Mouse (Mus musculus): ENCODE results near the gene Naa15.
"Not testable (repeated sequence)": the region's sequence is repeated elsewhere in the genome, so short reads cannot be mapped to it uniquely, and the experiment has no call there.

The Naa15 gene

DNA sequence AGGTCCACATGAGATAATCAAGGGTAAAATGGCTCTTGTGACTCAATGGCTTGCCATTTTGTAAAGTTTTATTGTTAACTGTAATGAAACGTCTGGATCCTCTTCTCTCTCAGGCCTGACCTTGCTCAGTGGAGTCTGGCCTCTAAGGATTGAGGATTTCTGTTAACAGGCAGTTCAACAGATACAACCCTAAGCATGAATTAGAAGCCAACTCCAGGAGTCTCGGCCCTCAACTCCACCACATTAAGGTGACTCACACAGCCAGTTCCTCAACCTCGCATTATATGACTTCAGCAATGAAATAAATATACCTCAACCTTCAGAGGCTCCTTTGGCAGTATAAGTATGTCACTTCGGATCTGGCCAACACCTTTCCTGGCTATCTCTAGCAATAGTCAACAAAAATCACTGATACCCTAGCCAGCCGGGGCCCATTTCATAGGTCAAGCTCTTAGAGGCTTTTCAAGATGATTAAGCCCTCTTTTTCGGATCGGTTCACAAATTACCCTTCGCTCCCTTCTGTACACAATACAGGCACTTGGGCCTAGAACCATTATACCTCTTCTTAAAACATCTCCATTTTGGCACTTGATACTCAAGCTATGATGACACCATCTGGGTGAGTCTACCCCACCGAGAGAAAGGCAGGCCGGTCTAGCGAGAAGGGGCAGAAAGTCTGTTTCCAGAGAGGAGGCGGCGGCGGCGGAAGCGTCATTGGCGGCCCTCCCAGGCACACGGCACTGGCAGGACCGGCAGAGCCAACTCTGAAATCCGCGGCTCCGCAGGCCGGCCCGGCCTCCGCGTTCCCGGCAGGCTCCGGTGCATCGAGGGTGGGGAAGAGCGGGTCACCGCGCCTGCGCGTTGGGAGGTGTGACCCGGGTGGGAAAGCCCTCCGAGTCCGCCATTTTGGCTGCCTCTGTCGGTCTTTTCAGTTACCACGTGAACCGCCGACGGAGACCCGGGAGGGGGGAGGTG is at the start of gene Naa15:
Gene Naa15, plus strand, starts transcription at position 51 of the 975 bp plus-strand sequence.
- DNase-seq (ENCODE audit: low spot score), result peak; percentile 95

DNA sequence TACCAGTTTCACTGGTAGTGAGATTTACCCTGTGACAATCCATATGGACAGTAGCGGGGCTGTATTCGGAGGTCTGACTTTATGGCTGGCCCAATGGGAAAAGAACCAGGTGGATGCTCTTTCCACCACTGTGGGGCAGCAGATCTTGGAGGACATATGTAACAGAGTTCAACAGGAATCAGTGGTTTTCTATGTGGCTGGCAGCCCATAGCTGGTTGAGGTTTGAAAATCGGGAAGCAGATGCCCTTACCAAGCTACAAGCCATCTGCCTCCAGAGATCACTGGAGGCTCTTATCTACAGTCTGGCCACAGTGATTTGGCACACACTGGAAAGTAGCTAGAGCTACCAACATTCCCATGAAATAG is 49.4 kb upstream of the Naa15 start:
- no peak for DNase-seq (ENCODE audit: low spot score)

DNA sequence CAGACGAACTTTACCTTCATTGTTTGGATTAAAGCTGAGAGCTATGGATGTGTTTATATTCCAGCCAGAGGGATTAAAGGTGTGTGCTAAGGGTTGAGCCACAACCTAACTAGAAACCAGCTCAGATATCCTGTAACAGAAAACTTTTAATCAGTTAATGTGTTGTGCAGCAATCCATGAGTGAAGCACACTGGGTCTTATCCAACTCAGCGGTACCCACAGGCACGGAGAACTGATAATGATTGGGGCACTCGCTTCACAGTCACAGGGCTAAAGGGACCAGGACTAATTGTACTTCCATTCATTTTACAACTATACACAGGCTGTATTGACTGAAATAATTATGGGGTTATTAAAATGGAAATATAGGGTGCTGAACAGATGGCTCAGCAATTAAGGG is 48.0 kb upstream of the Naa15 start:
- no peak for DNase-seq (ENCODE audit: low spot score)

DNA sequence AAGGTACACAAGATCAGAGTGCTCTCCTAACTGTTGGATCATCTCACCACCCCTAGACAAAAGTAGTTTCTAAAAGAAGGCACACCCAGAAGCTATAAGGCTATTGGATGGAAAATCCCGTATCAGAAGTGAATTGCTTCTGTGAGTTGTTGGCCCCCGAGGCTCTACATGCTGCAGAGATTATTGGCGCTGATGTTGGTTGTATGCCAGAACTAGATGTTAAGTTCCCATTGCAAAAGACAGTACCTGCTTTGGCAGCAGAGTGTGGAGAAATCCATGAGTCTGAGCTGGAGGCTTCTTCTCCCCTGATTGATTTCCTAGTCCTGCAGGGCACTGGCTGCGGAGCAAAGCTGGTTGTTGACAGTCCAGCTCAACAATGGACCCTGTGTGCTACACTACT is 46.9 kb upstream of the Naa15 start:
- no peak for DNase-seq (ENCODE audit: low spot score)

DNA sequence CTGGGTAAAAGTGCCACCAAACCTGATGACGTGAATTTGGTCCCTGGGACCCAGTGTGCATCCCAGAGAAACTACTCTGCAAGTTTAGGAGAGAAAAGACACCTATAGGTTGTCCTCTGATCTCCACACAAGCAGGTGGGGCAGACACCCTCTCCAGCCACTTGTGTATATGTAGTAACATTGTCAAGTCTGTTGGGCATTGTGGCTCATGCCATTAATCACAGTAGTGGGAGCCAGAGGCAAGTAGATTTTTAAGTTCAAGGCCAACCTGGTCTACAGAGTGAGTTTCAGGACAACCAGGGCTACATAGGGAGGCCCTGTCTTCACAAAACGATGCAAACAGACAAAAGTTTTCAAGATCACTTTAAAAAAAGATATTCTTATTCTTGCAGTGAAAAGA is 43.1 kb upstream of the Naa15 start:
- DNase-seq (ENCODE audit: low spot score), result no peak

DNA sequence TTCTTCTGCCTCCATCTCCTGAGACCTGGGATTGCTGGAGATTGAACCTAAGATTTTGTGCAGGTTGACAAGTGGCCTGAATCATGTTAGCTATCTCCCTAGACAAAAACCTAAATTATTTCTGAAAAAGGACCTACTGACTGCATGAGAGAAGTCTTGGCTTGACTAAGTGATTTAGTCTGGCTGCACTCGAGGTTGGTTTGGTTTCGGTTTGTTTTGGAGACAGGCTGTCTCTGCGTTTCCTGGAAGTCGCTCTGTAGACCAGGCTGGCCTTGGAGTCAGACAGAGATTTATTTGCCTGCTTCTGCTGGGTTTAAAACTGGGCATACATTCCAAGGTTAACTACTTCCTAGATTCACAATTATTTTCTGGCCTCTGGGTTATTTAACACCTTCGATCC is 42.1 kb upstream of the Naa15 start:
- no peak for DNase-seq (ENCODE audit: low spot score)

DNA sequence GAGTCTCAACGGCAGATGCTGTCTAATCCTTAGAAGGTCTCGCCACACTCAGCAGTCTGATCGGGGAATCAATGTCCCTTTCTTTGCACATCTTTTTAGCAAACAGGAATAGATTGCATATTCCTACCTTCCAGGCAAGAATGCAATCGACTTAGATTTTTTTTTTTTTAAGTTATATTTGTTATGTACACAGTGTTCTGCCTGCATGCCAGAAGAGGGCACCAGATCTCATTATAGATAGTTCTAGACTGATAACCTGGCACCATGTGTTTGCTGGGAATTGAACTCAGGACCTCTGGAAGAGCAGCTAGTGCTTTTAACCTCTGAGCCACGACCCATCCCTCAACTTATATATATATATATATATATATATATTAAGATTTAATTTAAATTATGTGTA is 41.4 kb upstream of the Naa15 start:
- DNase-seq (ENCODE audit: low spot score), result no peak

DNA sequence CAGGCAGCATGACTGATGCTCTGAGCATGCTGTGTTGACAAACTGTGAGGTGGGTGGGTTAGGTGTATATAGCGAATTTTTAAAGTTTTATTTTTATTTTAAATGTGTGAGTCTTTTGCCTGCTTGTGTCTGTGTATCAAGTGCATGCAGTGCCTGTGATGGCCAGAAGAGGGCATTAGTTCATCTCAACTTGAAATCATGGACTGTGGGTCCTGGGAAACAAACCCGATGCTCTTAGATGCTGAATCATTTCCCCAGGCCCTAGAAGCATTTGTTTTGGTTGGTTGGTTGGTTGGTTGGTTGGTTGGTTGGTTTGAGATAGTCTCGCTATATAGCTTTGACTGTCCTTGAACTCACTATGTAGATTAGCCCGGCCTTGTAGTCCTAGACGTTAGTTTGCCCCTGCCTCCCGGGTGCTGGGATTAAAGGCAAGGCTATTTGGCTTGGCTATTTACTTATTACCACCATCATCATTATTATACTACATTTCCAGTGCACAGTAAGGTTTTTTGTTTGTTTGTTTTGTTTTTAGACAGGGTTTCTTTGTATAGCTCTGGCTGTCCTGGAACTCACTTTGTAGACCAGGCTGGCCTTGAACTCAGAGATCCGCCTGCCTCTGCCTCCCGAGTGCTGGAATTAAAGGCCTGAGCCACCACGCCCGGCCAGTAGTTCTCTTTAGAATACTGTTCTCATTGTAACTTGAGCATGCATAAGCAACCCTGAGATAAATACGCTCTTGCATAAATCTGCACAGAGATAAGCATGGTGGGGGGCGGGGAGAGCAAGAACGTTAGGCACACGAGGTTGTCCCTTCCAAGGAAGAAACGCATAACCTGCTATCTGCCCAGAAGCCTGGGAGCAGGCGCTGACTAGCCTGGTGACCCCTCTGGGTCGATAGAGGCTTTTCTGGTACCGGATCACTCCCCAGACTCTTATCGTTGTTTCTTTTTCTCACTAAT is 39.4 kb upstream of the Naa15 start:
- peak; percentile 62 for DNase-seq (ENCODE audit: low spot score)

DNA sequence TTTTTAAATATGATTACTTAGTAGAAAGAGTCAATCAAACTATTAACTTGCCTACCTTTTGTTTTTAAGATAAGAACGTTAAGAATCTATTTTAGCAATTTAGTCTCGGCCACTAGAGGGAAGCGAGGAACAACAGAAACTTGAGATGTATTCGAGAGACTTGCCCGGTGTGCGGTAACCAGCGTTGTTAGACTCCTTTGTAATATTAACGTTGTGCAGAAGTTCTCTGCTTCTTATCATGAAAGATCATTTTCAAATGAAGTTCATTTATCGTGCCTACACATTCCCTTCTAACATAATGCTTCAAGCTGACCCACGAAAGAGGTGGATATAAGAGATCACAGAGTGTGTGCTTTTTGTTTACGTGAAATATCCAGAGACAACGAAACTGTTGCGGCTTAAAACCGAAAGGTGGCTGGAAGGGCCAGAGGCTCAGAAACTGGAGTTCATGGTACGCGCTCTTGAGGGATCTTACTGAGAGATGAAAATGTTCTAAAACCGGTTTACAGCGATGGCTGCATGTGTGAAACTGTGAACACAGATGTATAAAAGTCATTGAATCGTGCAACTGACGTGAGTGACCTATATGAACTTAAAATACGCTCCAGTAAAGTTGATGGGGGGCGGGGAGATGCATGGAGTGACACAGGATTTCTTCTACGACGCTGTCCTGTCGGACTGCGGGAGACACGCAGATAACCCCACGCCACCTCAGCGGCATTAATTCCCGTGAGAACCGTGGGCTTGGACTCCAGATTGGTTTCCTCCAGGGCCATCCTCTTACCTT is 36.9 kb upstream of the Naa15 start:
- DNase-seq (ENCODE audit: low spot score), result peak; percentile 39

DNA sequence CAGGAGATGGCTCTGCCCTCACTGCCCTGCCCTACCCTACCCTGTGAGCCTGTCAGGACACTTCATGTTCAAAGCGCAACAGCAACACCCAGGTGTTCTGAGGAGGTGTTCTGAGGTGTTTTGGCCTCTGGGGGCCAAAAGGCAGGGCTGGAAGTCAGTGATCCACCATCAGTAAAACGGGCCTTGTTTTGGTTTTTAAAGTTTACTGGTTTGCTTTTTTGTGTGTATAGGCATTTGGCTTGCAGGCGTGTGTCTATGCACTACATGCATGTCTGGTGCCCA is 36.3 kb upstream of the Naa15 start:
- DNase-seq (ENCODE audit: low spot score), result no peak

DNA sequence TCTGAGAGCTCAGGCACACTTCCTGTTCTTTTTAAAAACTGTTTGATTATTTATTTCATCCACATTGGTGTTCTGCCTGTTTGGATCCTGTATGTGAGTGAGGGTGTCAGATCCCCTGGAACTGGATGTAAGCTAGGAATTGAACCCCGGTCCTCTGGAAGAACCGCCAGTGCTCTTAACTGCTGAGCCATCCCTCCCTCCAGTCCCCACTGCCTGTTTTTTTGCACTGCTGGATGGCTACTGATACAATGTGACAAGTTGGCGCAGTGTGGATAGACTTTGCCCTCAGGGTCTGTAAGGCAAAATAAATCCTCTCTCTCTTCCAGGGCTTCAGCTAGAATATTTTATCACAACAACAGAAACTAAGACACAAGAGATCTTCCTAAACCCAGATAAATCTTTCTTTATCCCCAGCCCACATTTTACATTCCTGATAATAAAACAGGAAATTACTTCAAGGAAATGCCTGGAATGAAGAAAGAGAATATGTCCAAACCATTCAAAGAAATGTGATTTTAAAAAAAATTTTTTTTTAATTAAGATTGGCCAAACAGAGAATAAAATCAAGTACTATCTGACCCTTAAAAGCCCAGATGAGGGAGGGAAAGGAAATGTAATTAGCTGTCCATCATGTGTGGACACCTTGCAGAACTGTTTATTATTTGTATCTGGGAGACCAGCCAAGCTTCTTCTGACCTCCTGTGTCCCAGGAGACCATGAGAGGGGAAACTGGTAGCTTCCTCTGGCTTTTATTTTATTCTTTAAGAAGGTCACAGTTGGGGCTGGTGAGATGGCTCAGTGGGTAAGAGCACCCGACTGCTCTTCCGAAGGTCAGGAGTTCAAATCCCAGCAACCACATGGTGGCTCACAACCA is 34.9 kb upstream of the Naa15 start:
- no peak for DNase-seq (ENCODE audit: low spot score)

DNA sequence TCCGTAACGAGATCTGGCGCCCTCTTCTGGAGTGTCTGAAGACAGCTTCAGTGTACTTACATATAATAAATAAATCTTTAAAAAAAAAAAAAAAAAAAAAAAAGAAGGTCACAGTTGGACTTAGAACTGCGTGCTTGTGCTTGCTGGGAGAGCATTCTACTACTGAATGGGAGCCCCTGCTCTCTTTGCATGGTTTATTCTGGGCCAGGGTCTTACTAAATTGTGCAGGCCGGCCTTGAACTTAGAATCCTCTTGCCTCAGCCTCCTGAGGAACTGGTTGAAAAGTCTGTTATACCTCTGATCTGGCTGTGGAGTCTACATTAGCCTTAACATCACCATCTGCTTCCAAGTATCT is 34.3 kb upstream of the Naa15 start:
- no peak for DNase-seq (ENCODE audit: low spot score)

DNA sequence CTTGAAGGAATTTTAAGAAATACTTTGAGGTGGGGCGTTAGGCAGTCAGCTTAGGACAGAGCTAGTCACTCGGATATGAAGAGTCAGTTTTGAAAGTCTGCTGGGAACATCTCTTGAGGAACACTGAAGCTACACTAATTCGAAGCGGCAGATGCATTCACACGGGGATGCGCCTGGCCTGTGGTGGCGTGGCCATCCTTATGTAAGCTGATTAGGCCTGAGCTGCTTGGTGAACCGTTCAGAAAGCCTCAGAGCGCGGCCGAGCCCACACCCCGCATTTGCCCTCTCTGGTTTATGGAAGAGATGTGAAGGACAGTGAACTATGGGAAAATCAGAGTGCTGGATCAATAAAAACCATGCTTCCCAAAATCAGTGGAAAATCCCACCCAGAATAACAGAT is 31.5 kb upstream of the Naa15 start:
- no peak for DNase-seq (ENCODE audit: low spot score)

DNA sequence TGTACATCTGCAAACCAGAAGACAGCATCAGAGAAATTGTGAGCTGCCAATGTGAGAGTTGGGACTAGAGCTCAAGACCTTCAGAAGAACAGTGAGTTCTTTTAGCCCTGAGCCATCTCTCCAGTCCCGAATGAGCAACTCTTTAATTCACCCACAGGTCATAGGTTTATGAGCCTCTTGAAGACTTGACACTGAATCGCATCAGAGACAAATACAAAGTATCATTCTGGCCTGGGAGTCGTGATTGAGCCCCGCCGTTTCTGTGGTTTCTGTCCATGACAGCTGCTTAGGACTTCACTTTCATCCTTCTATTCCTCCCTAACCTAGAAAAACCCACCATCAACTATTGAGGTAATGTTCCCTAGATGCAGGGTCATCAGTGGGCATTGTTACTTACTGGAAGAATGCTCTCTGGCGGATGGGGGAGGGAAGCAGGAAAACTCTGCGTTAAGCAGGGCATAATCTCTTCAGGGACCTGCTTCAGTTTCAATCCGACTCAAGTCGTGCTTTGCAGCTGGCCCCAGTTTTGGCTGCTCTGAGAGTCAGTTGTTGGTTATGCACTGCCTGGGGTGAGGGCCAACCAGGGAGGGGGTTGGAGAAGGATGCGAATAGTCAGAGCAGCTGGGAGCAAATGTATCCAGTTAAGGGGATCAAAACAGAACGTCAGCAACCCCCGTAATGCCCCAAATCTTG is 28.4 kb upstream of the Naa15 start:
- DNase-seq (ENCODE audit: low spot score), result no peak

DNA sequence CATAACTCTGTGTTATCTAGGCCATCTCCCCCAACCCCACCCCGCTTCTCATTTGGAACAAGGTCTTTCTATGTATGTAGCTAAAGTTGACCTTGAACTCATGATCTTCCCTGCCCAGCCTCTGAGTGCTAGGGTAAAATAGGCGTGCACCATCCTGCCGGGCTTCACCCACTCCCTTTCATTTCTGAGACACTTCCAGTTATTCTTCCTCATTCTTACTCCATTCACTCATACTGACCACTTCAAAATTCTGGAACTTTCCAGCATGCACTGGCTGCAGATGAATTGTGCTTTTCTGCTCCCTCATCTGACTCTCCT is 27.9 kb upstream of the Naa15 start:
- no peak for DNase-seq (ENCODE audit: low spot score)

DNA sequence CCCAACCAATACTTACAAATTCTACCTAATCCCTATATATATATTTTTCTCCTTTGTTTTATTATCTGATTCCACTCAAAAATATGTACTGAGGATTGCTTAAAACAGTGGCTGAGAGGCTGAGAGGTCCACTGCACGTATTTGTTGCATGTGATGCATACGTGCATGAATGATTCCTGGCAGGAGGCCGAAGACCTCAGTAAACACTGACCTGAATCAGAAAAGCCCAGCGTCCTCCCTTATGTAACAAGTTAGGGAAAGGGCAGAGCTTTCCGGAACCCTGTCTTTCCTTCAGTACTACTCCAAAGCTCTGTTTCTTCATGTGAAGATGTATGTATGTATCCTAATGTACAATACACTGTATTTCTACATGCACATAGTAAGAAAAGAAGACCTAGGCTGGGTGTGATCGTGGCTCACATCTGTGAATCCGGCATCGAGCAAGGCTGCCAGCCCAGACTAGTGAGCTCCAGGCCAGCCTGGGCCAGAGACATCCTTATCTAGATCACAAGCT is 27.0 kb upstream of the Naa15 start:
- DNase-seq (ENCODE audit: low spot score), result no peak

DNA sequence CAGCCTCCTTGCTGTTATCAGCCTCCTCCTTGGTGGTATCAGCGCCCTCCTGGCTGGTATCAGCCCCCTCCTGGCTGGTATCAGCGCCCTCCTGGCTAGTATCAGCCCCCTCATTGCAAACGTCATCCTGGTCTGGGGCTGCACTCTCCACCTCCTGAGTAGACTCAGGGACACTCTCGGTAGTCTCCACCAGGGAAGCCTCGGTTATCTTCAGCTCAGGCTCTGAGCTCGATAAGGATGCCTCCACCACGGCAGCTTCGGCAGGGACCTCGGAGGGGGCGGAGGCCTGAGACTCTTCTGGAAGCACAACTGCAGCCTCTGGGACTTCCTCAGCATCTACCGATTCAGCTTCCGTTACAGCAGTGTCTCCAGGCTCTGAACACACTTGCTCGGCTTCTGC is 26.0 kb upstream of the Naa15 start:
- no peak for DNase-seq (ENCODE audit: low spot score)

DNA sequence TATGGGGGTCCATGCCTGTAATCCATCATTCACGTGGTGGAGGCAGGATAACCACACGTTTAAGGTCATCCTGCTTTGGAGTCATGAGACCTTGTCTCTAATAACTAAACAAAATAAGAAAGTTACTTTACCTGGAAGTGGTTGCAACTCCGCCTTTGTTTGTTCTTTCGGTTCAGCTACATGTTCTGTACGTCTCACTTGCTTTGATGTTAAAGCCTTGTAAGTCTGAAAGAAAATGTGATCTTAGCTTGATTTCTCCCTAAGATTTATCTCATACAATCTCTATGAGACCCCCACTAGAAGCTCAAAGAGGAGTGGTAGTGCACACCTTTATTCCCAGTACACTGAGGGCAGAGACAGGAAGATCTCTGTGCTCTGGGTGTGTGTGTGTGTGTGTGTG is 23.9 kb upstream of the Naa15 start:
- DNase-seq (ENCODE audit: low spot score), result no peak

DNA sequence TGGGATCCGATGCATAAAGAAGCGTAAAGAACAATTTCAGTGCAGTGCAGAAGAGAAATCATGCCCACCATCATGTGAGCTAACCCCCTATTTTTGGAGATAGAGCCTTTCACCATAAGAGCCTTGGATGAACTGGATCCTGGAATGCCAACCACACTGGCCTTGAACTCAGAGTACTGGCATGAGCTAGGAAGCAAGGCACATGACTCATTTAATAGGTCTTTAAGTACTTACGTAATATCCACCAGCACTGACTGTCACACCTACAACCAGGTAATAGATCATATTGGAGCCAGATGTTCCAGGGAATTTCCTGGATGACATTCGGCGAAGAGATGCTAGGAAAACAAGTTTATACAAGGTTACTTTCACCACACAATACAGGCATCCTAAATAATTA is 23.4 kb upstream of the Naa15 start:
- DNase-seq (ENCODE audit: low spot score), result no peak

DNA sequence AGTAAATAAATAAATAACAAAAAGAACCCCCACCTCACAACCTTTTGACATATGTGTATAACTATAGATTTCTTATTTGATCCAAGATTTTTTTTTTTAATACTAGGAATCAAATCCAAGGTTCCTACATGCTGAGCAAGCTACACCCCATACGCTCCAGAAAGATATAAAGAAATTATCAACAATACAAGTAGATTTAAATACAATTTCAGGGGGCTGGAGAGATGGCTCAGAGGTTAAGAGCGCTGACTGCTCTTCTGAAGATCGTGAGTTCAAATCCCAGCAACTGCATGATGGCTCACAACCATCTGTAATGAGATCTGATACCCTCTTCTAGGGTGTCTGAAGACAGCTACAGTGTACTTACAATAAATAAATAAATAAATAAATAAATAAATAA is 21.9 kb upstream of the Naa15 start:
- DNase-seq (ENCODE audit: low spot score), result not testable (repeated sequence)

DNA sequence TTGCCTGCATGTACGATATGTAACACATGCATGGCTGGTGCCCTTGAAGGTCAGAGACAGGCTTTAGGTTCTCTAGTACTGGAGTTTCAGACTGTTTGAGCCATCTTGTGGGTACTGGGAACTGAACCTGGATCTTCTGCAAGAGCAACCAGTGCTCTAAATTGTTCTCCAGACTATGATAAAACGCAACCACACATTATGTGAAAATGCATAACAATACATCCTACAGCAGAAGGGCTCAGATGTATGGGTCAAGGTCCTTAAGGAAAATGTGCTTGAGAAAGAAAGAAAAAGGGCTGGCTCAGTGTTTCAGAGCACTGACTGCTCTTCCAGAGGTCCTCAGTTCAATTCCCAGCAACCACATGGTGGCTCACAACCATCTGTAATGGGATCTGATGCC is 21.3 kb upstream of the Naa15 start:
- DNase-seq (ENCODE audit: low spot score), result no peak
